Mouse (Mus musculus) ES-Bruce4 (cell line): ENCODE results near the gene E2f8.

Source experiments
- CTCF ChIP-seq: IDR thresholded peaks from one replicate; pipeline ENCODE4 v1.8.1; 2011; ENCODE audit warnings: low read depth, low read length
- EP300 ChIP-seq: IDR thresholded peaks from 2 replicates; pipeline ENCODE4 v1.6.1; 2011; ENCODE audit warnings: low read depth, low read length; ENCODE audit not compliant: insufficient read depth
- POLR2A ChIP-seq: IDR thresholded peaks from one replicate; pipeline ENCODE4 v1.8.1; 2011; ENCODE audit warnings: low read length; ENCODE audit not compliant: insufficient read depth

GRCm38 (mm10) chr7:48881971-48882609 is 694 bp upstream of the E2f8 start:
- TF ChIP-seq POLR2A (no peak), EP300 (no peak), CTCF (no peak)
